Mouse (Mus musculus) lung, adult 18-20 months (tissue): ENCODE measurements around the gene Copz1.
A peak's percentile ranks its signal among the peaks of the same experiment; 100 is the strongest.

ENCODE experiments used
- DNase-seq, 2 experiments: peaks; one replicate each; pipeline ENCODE4 v3.0.0; 2022; ENCODE audit warnings: mixed read lengths in 2 of 2

Copz1 gene

GRCm38 (mm10) chr15:103293375-103293774 lies 20.9 kb downstream of the Copz1 start:
- DNase-seq, result no peak

DNA sequence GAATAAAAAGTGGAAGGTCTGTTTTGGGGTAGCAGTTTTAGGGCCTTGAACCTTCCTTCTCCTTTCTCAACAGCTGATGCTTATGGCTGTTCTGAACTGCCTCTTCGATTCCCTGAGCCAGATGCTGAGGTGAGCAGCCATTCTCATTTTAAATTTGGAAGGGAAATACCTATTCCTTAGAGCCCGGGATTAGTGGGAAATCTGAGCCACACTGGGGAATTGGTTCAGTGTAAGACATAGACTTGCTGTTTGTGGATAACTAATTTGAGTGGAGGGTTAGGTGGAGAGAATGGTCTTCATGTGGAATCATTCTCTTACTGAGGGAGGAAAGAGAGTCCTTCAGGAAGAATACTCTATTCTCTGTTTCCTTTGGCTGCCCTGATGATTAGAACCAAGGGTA lies 22.1 kb downstream of the Copz1 start:
- DNase-seq, result no peak

GRCm38 (mm10) chr15:103295851-103296250 lies 23.3 kb downstream of the Copz1 start:
- DNase-seq, result no peak

GRCm38 (mm10) chr15:103297313-103297712 lies 24.8 kb downstream of the Copz1 start:
- DNase-seq, result no peak

DNA sequence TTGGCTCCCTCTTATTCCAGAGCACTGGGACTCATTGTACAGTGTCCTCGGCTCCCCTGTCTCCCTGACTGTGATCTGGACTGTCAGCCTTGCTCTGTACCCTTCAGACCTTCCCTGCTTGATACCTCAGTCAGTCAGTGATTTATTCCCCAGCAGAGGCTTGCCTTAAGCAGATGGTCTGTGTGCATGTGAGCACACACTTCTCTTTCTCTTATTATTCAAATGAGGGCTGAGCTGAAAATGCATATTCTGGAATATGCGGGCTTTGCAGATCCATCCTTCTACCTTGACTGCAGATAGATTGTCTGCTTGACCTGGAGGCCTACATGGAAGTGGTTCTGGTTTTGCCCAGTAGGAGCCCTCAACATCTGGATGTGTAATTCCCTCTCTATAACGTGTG lies 25.5 kb downstream of the Copz1 start:
- DNase-seq, result no peak

DNA sequence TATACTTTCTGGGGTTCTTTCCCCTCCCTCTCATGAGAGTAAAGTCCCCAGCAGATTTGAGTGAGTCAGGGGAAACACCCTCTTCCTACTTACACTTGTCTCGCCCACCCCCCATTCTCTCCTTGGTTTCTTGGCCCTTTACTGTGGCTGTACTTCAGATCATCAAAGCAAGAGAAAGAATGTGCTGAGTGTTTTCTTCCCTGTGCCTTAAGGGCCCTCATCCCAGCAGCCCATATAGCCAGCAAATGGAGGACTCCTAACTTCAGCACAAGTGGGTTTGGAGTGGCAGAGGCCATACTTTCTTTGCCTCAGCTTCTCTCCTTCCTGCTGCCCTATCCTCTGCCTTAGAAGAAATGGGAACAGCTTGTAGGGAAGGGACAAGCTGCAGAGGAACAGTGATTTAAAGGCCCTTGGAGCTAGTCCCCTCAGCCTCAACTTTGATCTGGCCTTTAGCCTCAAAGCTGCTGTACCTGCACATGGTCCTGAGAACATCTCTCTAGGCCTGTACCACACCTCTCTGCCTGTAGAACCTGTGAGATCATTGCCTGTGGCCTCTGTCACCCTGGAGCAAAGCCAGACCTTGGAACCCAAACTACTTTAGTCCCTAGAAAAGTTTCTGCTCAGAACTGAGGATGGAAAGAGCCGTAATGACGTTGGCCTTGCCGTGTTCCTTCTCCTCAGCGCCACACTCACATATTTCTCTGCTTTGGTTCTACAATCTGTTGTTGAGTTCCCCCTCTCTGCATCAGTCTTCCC lies 26.5 kb downstream of the Copz1 start:
- DNase-seq, result peak in 1 of 2 experiments; percentile 39

DNA sequence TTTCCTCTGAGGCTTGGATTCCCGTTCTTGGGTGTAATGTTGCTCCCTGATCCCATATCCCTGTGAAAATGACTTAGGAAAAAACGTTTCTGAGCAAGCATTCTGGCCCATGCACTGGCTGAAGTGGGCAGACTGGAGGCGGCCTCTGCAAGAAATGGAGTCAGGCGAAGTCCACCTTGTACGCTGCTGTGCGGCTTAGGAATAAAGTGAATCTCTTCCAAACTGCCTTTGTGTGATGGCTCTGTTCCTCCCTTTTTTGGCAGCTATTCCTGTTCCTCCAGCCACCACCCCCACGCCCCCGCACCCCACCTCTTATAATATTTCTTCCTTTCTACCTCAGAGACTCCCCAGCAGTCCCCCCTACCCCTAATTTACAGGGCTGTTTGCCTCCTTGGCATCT lies 27.1 kb downstream of the Copz1 start:
- DNase-seq, result no peak

GRCm38 (mm10) chr15:103300067-103300471 lies 27.6 kb downstream of the Copz1 start:
- no peak for DNase-seq

DNA sequence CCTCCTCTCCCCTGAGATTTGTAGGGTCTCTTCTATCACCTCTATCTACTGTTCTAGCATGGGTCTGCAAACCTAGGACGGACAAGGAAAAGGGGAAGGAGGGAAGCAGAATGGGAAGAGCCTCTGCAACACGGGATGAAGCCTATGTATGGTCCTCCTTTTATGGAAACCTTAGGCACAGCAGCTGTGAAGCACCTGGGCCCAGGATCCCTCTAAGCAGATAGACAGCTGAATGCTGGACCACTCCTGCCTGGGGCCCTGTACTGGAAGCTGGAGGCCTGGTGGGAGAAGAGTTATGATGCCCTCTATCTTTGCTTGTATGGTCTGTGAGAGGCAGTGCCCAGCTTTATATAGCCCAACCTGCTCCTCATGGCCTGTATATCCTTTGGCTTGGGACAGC lies 28.0 kb downstream of the Copz1 start:
- DNase-seq, result no peak

DNA sequence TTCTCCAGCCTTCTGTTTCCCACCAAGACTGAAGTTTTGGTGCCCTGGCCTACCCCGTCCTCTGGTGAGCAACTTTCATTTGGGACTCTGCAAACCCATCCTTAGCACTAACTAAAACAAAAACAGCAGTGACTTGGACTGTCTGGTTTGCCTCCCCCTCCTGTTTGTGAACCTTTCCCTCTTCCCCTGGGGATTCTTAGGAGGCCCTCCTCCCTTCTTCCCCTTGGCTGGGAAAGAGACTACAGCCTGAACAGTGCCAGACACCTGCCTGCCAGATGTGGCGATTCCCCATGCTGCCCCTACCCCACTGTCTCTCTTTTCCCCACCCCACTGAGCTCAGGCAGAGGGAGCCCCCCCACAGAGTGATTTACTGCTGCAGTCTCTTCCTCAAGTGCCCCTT lies 28.5 kb downstream of the Copz1 start:
- no peak for DNase-seq

- no peak for DNase-seq
Observed at GRCm38 (mm10) chr15:103301547-103302340, 29.2 kb downstream of the Copz1 start.

DNA sequence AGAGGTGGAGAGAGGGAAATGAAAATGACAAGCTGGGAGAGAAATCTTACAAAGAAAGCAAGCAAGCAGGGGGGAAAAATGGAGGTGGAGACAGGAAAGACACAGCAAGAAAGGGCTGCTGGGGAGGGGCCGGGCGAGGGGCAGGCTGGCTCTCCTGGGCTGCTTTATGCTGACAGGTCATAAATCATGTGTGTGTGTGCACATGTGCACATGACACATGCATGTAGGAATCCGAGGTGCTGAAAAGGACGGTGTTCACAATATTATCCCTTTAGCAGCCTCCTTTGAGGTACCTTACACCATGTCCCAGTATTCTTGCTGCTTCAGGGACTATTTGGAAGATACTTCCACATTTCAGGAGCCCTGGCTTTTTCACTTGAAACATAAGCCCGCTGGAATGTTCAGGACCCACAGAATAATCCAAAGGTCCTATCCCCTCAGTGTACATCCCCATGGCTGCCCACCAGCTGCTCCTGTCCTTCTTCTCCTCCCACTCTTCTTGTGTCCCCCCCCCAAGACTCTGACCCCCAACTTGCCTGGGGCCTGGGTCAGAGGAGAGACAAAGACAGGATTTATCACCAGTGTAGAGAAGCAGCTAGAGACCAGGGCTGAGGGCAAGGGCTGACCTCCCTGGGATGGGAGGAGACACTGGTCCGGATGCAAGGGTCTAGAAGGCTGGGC lies 30.0 kb downstream of the Copz1 start:
- no peak for DNase-seq

DNA sequence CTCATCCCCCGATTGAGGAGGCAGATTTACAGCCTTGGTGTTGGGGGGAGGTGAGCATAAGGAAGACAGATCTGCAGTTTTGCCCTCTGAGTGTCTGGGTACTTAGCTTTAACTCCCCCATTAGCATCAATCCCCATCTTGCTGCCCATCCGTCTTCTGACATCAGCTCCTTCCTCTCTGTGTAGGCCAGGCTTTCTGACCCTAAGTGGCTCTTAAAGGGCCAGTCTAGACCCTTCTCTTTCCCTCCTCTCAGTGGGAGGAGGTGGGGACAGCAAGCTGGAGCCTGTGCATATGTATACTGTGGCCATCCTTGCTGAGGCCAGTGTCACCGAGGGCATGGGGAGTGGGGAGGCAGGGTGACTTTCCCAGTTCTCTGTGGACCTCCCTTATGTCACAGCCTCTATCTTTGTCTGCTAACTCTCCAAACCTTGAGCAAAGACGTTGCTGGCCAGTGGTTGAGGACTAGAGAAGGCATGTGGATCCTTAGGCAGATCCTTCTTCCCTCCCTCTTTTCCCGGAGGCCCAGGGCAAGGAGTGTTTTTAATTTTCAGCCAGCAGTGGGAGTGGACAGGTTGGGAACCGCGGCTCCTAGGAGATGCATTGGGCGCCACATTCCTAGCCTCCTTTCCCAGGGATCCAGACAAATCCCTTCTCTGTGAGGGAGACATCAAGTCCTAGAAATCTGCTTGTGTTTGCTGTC lies 31.6 kb downstream of the Copz1 start:
- DNase-seq, result no peak

- no peak for DNase-seq
Observed at GRCm38 (mm10) chr15:103304616-103304969, 32.1 kb downstream of the Copz1 start.

DNA sequence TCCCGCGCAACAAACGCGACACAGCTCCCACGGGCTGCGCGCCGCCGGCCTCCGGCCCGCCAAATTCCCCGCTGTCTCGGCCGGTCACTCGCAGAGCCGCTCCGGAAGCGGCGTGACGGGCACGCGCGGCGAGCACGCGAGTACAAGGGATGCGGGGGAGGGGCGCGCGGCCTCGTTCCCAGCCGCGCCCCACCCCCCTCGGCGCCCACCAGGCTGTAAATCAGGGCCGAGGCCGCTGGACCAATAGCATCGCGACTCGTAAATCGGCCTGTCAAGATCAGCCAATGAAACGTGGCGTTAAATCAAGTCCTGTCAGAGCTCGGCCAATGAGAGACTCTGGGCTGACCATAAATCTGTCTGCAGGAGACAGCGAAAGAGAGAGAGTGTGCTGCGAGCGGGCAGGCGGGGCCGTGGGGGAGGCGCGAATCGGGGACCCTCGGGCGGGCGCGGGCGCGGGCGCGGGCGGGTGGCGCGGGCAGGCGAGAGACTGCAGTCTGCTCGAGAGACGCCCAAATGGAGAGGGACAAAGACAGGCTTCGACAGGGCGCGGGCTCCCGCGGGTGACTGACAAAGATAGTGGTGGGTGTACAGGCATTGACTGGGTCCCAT lies 32.7 kb downstream of the Copz1 start:
- DNase-seq, result peak; percentile 97

- DNase-seq, result no peak
Observed at GRCm38 (mm10) chr15:103305792-103306645, 33.5 kb downstream of the Copz1 start.

GRCm38 (mm10) chr15:103307125-103307524 lies 34.6 kb downstream of the Copz1 start:
- peak; percentile 91 to 93 for DNase-seq

DNA sequence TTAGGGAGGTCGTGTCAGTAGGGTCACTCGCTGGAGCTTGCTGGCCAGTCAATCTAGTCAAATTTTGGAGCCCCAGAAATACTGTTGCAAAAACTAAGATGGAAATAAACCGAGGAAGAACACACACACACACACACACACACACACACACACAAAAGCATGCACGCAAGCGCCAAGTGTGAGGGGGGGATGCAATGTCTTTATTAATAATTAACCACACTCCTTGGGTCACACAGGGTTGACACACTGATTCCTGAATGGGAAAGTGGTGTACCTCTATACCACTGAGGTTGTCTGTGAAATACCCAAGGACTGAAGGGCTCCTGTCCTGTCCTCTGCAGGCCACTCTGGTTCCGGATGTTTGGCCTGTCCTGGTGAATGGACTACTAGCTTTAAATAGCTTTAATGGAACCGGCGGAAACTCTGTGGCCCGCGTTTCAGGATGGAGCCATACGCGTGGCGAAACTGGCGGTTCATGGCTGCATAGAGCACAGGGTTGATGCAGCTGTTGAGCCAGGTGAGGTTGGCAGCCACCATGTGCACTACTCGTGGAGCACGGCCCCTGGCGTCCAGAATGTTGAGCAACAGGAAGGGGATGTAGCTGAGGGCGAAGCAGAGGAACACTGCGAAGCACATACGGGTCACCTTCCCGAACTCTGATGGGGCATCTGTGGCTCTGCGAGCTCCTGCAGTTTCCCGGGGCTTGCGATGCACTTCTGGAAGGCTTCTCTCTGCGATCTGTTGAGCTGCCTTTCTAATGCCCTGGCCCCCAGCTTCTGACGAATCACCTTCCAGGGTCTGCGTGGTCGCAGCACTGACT lies 35.8 kb downstream of the Copz1 start:
- DNase-seq, result peak in 1 of 2 experiments; percentile 50

GRCm38 (mm10) chr15:103308876-103309580 lies 36.5 kb downstream of the Copz1 start:
- DNase-seq, result no peak

GRCm38 (mm10) chr15:103310365-103310910 lies 37.9 kb downstream of the Copz1 start, which contains the start of gene Gpr84:
TSS of gene Gpr84 (minus strand) at chr15:103310612.
- DNase-seq, result no peak
